Mouse (Mus musculus) layer of hippocampus, postnatal 25 days (tissue): Measurements from ENCODE around the gene Ppm1e. TPM values are rescaled to one million over a fixed set of nuclear protein-coding genes. Genes with fewer than 3 reads are reported as not detected.

Experiments used
- total RNA-seq, 2 experiments: library from RNA; stranded (reverse); gene quantifications; 2 replicates each; pipeline ENCODE4 v1.2.3; 2021

Ppm1e gene
- total RNA-seq, 2 experiments from 2014 or later, result 265 to 273 TPM

Other genes starting within 250 kb of the Ppm1e start
- 10 to 100 TPM; 15.4 to 16.2 TPM for gene Ska2, start 249.8 kb downstream of the Ppm1e start, total RNA-seq
- gene Trim37, start 231.9 kb downstream of the Ppm1e start, total RNA-seq, result 100 to 1,000 TPM; 189 to 204 TPM
- 1 to 10 TPM; 3.5 to 4.4 TPM for gene Rad51c, start 45.9 kb upstream of the Ppm1e start, total RNA-seq
- under 1 TPM; 0.37 to 0.82 TPM for gene Tex14, start 46.0 kb upstream of the Ppm1e start, total RNA-seq
- gene Gm11492, start 207.6 kb upstream of the Ppm1e start, total RNA-seq, result not detected
- gene Sept4, start 209.9 kb upstream of the Ppm1e start, total RNA-seq, result 100 to 1,000 TPM; 165 to 186 TPM
- gene Mtmr4, start 233.1 kb upstream of the Ppm1e start, total RNA-seq, result 10 to 100 TPM; 72.8 to 89.7 TPM